Mouse (Mus musculus) embryonic facial prominence, embryonic 14.5 days (tissue): ENCODE measurements around the gene Tmem252. TPM values are rescaled to one million over a fixed set of nuclear protein-coding genes. Genes with fewer than 3 reads are reported as not detected.

ENCODE experiments used
- ATAC-seq: fragments of 200-750 bp; cut with Nextera tagmentation; 2 replicates; pipeline ENCODE4 v1.8.0; 2017; ENCODE audit warnings: low read depth, moderate number of reproducible peaks, moderate TSS enrichment
- DNase-seq: peaks from one replicate; pipeline ENCODE4 v3.0.0-alpha.2; 2015; ENCODE audit warnings: low spot score
- H3K27ac ChIP-seq: fragments of 300-500 bp; sonication (generic); replicated peaks from 2 replicates; pipeline ENCODE4 v1.5.1; 2014; ENCODE audit warnings: low read depth, mild to moderate bottlenecking, low read length, moderate library complexity
- H3K27me3 ChIP-seq: fragments of 300-500 bp; sonication (generic); replicated peaks from 2 replicates; pipeline ENCODE4 v1.6.1; 2014; ENCODE audit warnings: low read length; ENCODE audit not compliant: control insufficient read depth, insufficient read depth
- H3K36me3 ChIP-seq: fragments of 300-500 bp; sonication (generic); 2 replicates; pipeline ENCODE4 v1.6.1; 2014; ENCODE audit warnings: low read length, mixed read lengths; ENCODE audit not compliant: control insufficient read depth, insufficient read depth
- H3K4me1 ChIP-seq: fragments of 300-500 bp; sonication (generic); 2 replicates; pipeline ENCODE4 v1.6.1; 2014; ENCODE audit warnings: antibody characterized with exemption, low read length; ENCODE audit not compliant: control insufficient read depth, insufficient read depth
- H3K4me2 ChIP-seq: fragments of 300-500 bp; sonication (generic); 2 replicates; pipeline ENCODE4 v1.6.1; 2014; ENCODE audit warnings: low read depth, mild to moderate bottlenecking, low read length, moderate library complexity, mixed read lengths
- H3K4me3 ChIP-seq: fragments of 300-500 bp; sonication (generic); 2 replicates; pipeline ENCODE4 v1.5.1; 2014; ENCODE audit warnings: low read depth, mild to moderate bottlenecking, low read length
- H3K9ac ChIP-seq: fragments of 300-500 bp; sonication (generic); 2 replicates; pipeline ENCODE4 v1.6.1; 2014; ENCODE audit warnings: low read depth, mild to moderate bottlenecking, low read length, moderate library complexity, mixed read lengths
- H3K9me3 ChIP-seq: fragments of 300-500 bp; sonication (generic); 2 replicates; pipeline ENCODE4 v1.6.1; 2016; ENCODE audit warnings: low read length; ENCODE audit not compliant: control insufficient read depth
- WGBS: fragments of 180-500 bp; shearing (Covaris S2); extraction: QIAGEN DNeasy Blood & Tissue Kit; methylation state at CpG from one replicate; pipeline ENCODE4 v1.1.7; 2014; 5-methylcytosine and 5-hydroxymethylcytosine counted together
- polyA plus RNA-seq: library from polyadenylated mRNA; unstranded; fragments of >200 nt; fragmentation: Nextera tagmentation; extraction: Ambion mirVana; gene quantifications from 2 replicates; pipeline ENCODE4 v1.2.1, GENCODE M21; 2014

Gene Tmem252
- polyA plus RNA-seq, 1 experiment from 2014 or later = 3.6 TPM

GRCm38 (mm10) chr19:24648016-24648415 lies 25.8 kb upstream of the Tmem252 start:
- no peaks in the 10 kb centered on the region for H3K36me3 ChIP-seq
- no peak overlapping the region for H3K9ac ChIP-seq
- H3K4me3 ChIP-seq = no peak overlapping the region
- DNase-seq (no peak), ATAC-seq (no peak)
- H3K4me2 ChIP-seq = no peak overlapping the region
- H3K4me1 ChIP-seq = peaks cover 16% of the 10 kb centered on the region; the same call in 1 of the 2 replicates
- WGBS = 81% methylated on average over 8 of the region's 8 CpGs
- H3K27ac ChIP-seq = no peak overlapping the region
- H3K27me3 ChIP-seq = no peaks in the 10 kb centered on the region
- no peaks in the 10 kb centered on the region for H3K9me3 ChIP-seq

DNA sequence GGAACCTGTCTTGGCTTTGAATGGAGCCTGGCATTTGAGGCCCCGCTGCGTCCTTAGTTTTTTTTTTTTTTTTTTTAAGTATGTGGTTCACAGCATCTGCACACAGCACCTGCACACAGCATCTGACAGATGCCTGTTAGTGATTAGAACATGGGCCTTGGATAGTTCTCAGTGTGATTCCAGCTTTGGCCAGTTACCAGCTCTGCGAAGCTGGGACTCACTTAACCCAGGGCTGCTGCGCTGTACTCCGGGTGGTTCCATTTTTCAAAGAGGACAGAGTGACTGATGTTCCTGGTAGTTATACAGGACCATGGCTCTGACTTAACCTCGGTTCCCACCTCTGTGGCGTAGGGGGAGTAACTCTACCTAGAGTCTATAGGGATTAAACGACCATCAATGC lies 23.4 kb upstream of the Tmem252 start:
- no peak overlapping the region for H3K4me3 ChIP-seq
- H3K27ac ChIP-seq = no peak overlapping the region
- no peak overlapping the region for H3K4me2 ChIP-seq
- ATAC-seq = no peak
- DNase-seq = no peak
- no peak overlapping the region for H3K9ac ChIP-seq
- WGBS = 70% methylated on average over 8 of the region's 8 CpGs
- H3K36me3 ChIP-seq = no peaks in the 10 kb centered on the region
- H3K4me1 ChIP-seq = peaks cover 21% of the 10 kb centered on the region; the same call in 1 of the 2 replicates
- no peaks in the 10 kb centered on the region for H3K9me3 ChIP-seq
- no peaks in the 10 kb centered on the region for H3K27me3 ChIP-seq

GRCm38 (mm10) chr19:24651595-24651994 lies 22.2 kb upstream of the Tmem252 start:
- 35% methylated on average over 2 of the region's 2 CpGs for WGBS
- H3K4me2 ChIP-seq = no peak overlapping the region
- H3K27ac ChIP-seq = no peak overlapping the region
- H3K36me3 ChIP-seq = no peaks in the 10 kb centered on the region
- no peaks in the 10 kb centered on the region for H3K9me3 ChIP-seq
- no peaks in the 10 kb centered on the region for H3K27me3 ChIP-seq
- ATAC-seq (no peak), DNase-seq (no peak)
- H3K4me3 ChIP-seq = no peak overlapping the region
- peaks cover 12% of the 10 kb centered on the region; the same call in 1 of the 2 replicates for H3K4me1 ChIP-seq
- no peak overlapping the region for H3K9ac ChIP-seq

DNA sequence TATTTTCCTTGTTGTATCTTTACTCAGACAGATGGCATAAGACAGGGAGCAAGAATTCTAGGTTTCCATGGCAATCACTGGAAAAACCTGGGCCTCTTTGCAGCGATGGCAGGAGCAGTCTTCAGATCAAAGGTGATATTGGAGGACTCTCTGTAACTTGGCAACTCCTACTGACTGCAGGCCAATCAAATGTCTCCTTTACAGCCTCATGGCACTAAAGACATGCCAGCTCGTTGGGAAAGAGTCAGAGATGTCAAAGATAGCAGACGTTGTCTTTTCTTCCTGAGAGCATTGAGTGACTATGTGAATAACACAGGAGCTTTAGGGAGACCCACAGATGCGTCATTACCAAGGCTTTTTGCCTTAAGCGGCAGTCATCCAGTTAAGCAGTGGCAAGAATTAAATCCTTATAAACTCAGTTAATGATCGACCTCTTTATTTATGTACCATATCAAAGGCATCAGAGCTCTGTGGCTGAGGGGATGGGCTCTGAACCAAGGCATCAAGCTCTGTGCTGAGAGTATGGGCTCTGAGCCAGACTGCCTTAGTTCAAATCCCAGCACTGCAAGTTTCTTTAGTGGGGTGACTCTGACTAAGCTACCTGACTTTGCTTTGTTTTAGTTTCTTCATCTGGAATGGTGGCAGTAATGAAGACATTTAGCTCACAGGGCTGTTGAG lies 21.3 kb upstream of the Tmem252 start:
- DNase-seq (no peak), ATAC-seq (no peak)
- Histone ChIP-seq H3K9ac (no peak overlapping the region), H3K4me2 (no peak overlapping the region), H3K9me3 (no peaks in the 10 kb centered on the region), H3K36me3 (no peaks in the 10 kb centered on the region), H3K4me1 (0 out of 2 replicates have a peak, but pooled peaks cover 5% of the 10 kb centered on the region), H3K27me3 (no peaks in the 10 kb centered on the region), H3K27ac (no peak overlapping the region), H3K4me3 (no peak overlapping the region)
- 52% methylated on average over 6 of the region's 6 CpGs for WGBS

DNA sequence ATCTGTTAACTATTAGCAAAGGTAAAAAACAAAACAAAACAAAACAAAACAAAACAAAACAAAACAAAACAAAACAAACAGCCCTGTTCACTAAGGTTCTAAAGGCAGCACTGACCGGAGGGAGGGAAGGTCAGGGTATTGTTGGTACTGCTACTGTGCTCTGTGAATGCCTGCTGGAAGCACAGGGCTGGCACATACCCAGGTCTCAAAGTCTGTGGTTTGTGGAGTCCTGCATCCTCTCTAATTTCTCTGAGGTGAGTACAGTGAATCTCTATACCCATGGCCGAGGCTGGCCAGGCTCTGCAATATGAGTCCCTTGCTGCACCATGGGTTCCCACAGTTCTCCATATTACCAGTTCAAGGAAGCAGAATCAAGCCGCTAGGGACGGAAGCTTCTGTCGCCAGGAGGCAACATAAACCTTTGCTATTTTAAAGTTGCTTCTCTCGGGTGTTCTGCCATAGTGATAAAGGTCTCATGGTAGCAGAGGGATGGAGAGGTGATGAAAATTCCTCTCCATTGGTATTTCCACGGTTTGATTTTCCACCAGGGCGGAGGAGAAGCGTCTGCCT lies 20.5 kb upstream of the Tmem252 start:
- no peak overlapping the region for H3K9ac ChIP-seq
- no peak for ATAC-seq
- 0 out of 2 replicates have a peak, but pooled peaks cover 5% of the 10 kb centered on the region for H3K4me1 ChIP-seq
- H3K4me2 ChIP-seq = no peak overlapping the region
- H3K27me3 ChIP-seq = no peaks in the 10 kb centered on the region; the same call in 1 of the 2 replicates
- no peak overlapping the region for H3K4me3 ChIP-seq
- no peaks in the 10 kb centered on the region for H3K36me3 ChIP-seq
- no peaks in the 10 kb centered on the region for H3K9me3 ChIP-seq
- WGBS = 56% methylated on average over 9 of the region's 9 CpGs
- no peak for DNase-seq
- no peak overlapping the region for H3K27ac ChIP-seq

GRCm38 (mm10) chr19:24656981-24657380 lies 16.8 kb upstream of the Tmem252 start:
- ATAC-seq (no peak), DNase-seq (no peak)
- WGBS = 81% methylated on average over 3 of the region's 3 CpGs
- Histone ChIP-seq H3K9ac (no peak overlapping the region), H3K36me3 (no peaks in the 10 kb centered on the region), H3K27ac (no peak overlapping the region), H3K27me3 (no peaks in the 10 kb centered on the region; the same call in 1 of the 2 replicates), H3K4me2 (no peak overlapping the region), H3K4me3 (no peak overlapping the region), H3K9me3 (no peaks in the 10 kb centered on the region), H3K4me1 (0 out of 2 replicates have a peak, but pooled peaks cover 5% of the 10 kb centered on the region)

GRCm38 (mm10) chr19:24662346-24662745 lies 11.5 kb upstream of the Tmem252 start:
- Histone ChIP-seq H3K9ac (no peak overlapping the region), H3K4me2 (no peak overlapping the region), H3K36me3 (no peaks in the 10 kb centered on the region), H3K4me3 (no peak overlapping the region), H3K27ac (no peak overlapping the region), H3K9me3 (no peaks in the 10 kb centered on the region), H3K4me1 (no peaks in the 10 kb centered on the region), H3K27me3 (no peaks in the 10 kb centered on the region; the same call in 1 of the 2 replicates)
- 98% methylated on average over 2 of the region's 2 CpGs for WGBS
- no peak for ATAC-seq
- DNase-seq = no peak

- Histone ChIP-seq H3K9ac (no peak overlapping the region), H3K4me1 (no peaks in the 10 kb centered on the region), H3K9me3 (no peaks in the 10 kb centered on the region), H3K4me3 (no peak overlapping the region), H3K27me3 (no peaks in the 10 kb centered on the region), H3K36me3 (no peaks in the 10 kb centered on the region), H3K4me2 (no peak overlapping the region), H3K27ac (no peak overlapping the region)
- ATAC-seq = no peak
- DNase-seq = no peak
- 77% methylated on average over 11 of the region's 11 CpGs for WGBS
Measured at GRCm38 (mm10) chr19:24665771-24666170, 8.0 kb upstream of the Tmem252 start.

DNA sequence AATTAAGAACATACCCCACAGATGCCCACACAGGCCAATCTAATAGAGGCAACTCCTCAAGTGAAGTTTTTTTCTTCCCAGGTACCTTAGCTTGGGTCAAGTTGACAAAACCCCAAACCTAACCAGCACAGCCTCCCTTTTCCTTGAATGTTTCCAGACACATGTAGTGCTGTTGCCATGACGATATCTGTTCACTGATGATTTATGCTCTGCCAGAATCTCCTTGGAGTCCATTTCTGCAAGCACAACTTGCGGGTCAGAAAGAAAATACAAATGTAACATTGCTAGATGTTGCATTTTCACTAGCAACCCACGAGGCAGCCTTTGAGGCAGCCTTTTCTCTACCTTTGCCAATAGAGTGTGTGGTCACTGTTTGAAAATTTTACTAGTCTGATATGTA lies 6.3 kb upstream of the Tmem252 start:
- Histone ChIP-seq H3K36me3 (no peaks in the 10 kb centered on the region), H3K4me3 (no peak overlapping the region), H3K27me3 (no peaks in the 10 kb centered on the region), H3K9me3 (no peaks in the 10 kb centered on the region), H3K9ac (no peak overlapping the region), H3K27ac (no peak overlapping the region), H3K4me2 (no peak overlapping the region), H3K4me1 (no peaks in the 10 kb centered on the region; the same call in 1 of the 2 replicates)
- WGBS = 77% methylated on average over 3 of the region's 3 CpGs
- ATAC-seq (no peak), DNase-seq (no peak)
